8 mouse cellular contexts compared by ENCODE assay signal in genomic region chr2:102658163-102658660, GRCm38 (mm10). TPM values are rescaled to one million over a fixed set of nuclear protein-coding genes. Genes with fewer than 3 reads are reported as not detected.
DNase-seq lines count a peak whose midpoint lies in the region; ATAC-seq and TF ChIP-seq lines count a peak whose summit lies in the region.

Slc1a2 (plus strand) TSS chr2:102658659.

- H3K36me3 ChIP-seq in forebrain, embryonic 10.5 days (replicated peaks), result no peaks in the 10 kb centered on the region
- H3K36me3 ChIP-seq in lung, postnatal 0 days (ENCODE audit: insufficient read depth, low read length), result no peaks in the 10 kb centered on the region
- H3K36me3 ChIP-seq in small intestine, adult 2 months (ENCODE audit: control insufficient read depth, insufficient read depth, low read length), result no peaks in the 10 kb centered on the region

- no peak within 1 kb of the TSS for H3K27ac ChIP-seq in gastrocnemius, adult 2 months
- H3K27ac ChIP-seq in forebrain, embryonic 10.5 days, result peak within 1 kb of the TSS; percentile 92
- H3K27ac ChIP-seq in lung, postnatal 0 days (ENCODE audit: low read length), result no peak within 1 kb of the TSS
- H3K27ac ChIP-seq in small intestine, adult 2 months (ENCODE audit: insufficient read depth, low read depth, low read length), result no peak within 1 kb of the TSS

- ATAC-seq in lung, postnatal 0 days, result no peak

- WGBS in forebrain, embryonic 10.5 days, result under 1% methylated on average over 20 of the region's 20 CpGs
- WGBS in lung, postnatal 0 days, result under 1% methylated on average over 19 of the region's 20 CpGs
- 3% methylated on average over 20 of the region's 20 CpGs for WGBS in small intestine, adult 2 months

- peak within 1 kb of the TSS; percentile 95 for H3K4me2 ChIP-seq in lung, postnatal 0 days (replicated peaks; ENCODE audit: low read depth, low read length)

- H3K4me3 ChIP-seq in gastrocnemius, adult 2 months, result peak within 1 kb of the TSS; percentile 77
- peak within 1 kb of the TSS; percentile 84 for H3K4me3 ChIP-seq in forebrain, embryonic 10.5 days
- H3K4me3 ChIP-seq in lung, postnatal 0 days (ENCODE audit: low read depth, low read length), result peak within 1 kb of the TSS; percentile 53
- peak within 1 kb of the TSS; percentile 51 for H3K4me3 ChIP-seq in small intestine, adult 2 months (ENCODE audit: low read depth, low read length)

- H3K27me3 ChIP-seq in forebrain, embryonic 10.5 days (ENCODE audit: poor library complexity, severe bottlenecking), result peaks cover 56% of the 10 kb centered on the region
- H3K27me3 ChIP-seq in lung, postnatal 0 days (replicated peaks; ENCODE audit: insufficient read depth, low read length), result peaks cover 19% of the 10 kb centered on the region
- peaks cover 21% of the 10 kb centered on the region for H3K27me3 ChIP-seq in small intestine, adult 2 months (ENCODE audit: control insufficient read depth, insufficient read depth, low read length)

- H3K9me3 ChIP-seq in forebrain, embryonic 10.5 days, result no peaks in the 10 kb centered on the region
- no peaks in the 10 kb centered on the region for H3K9me3 ChIP-seq in lung, postnatal 0 days (ENCODE audit: low read length)

- H3K4me1 ChIP-seq in forebrain, embryonic 10.5 days, result peaks cover 67% of the 10 kb centered on the region
- H3K4me1 ChIP-seq in lung, postnatal 0 days (ENCODE audit: insufficient read depth, low read depth, low read length), result no peaks in the 10 kb centered on the region
- 0 out of 2 replicates have a peak, but pooled peaks cover 6% of the 10 kb centered on the region for H3K4me1 ChIP-seq in small intestine, adult 2 months (ENCODE audit: control insufficient read depth, insufficient read depth, insufficient read length, low read length)

- intact Hi-C loops in gastrocnemius, adult 2 months (cut with DNase I), result no loop called here

- no peak for DNase-seq in gastrocnemius, adult 2 months
- no peak for DNase-seq in gastrocnemius, postnatal 4 days (ENCODE audit: low spot score in 2 of 2)
- peak; percentile 14 for DNase-seq in ZHBTc4 (ENCODE audit: low read depth, low spot score)
- peak; percentile 32 for DNase-seq in forebrain, embryonic 10.5 days (ENCODE audit: extremely low spot score, low spot score)
- DNase-seq in layer of hippocampus, adult 18-20 months (ENCODE audit: low spot score in 2 of 2), result peak; percentile 55 to 66
- DNase-seq in lung, postnatal 0 days (ENCODE audit: low spot score), result peak; percentile 23
- no peak for DNase-seq in yolk sac, embryonic 10.5 days (ENCODE audit: low spot score)

- TF ChIP-seq CTCF in gastrocnemius, adult 2 months (IDR thresholded peaks at IDR 0.05), result no peak
- no peak for TF ChIP-seq CTCF in lung, postnatal 0 days (IDR thresholded peaks at IDR 0.05)
- TF ChIP-seq CTCF in small intestine, adult 2 months (IDR thresholded peaks at IDR 0.05; ENCODE audit: extremely low read depth, insufficient read length, insufficient replicate concordance, low read depth, low read length), result no peak

- no peak within 1 kb of the TSS for H3K9ac ChIP-seq in lung, postnatal 0 days (replicated peaks; ENCODE audit: low read depth)

- no peak for TF ChIP-seq POLR2A in small intestine, adult 2 months (IDR thresholded peaks at IDR 0.05; ENCODE audit: low read depth, low read length)

- TF ChIP-seq EP300 in lung, postnatal 0 days (IDR thresholded peaks at IDR 0.05), result no peak

RNA-seq across cellular contexts. Expression of gene Slc1a2, which starts in this region (rescaled TPM):
- under 1 TPM; 0.14 to 0.36 TPM for total RNA-seq in gastrocnemius, adult 2 months (2021)
- total RNA-seq in gastrocnemius, postnatal 4 days (2021), result 1 to 10 TPM; 1.2 to 1.3 TPM
- 2.6 and 2.7 TPM in 2 replicates for polyA plus RNA-seq in forebrain, embryonic 10.5 days (2016; fragmentation: Nextera tagmentation; extraction: Ambion mirVana)
- total RNA-seq in layer of hippocampus, adult 18-20 months (2021), result 1,000 to 10,000 TPM; 1,741 to 1,763 TPM
- 0.50 and 0.87 TPM in 2 replicates for polyA plus RNA-seq in lung, postnatal 0 days (2015; fragmentation: Nextera tagmentation; extraction: Ambion mirVana)
- polyA plus RNA-seq in small intestine, adult 2 months (2012; rRNA removed), result 0.25 and 1.1 TPM in 2 replicates

Comparison
In these comparisons a context has a peak if more than half of its experiments do, and no peak if none do; other contexts are left out.
1. RNA of gene Slc1a2 (total RNA-seq): 1,741 to 1,763 TPM in layer of hippocampus, adult 18-20 months; 1.2 to 1.3 TPM in gastrocnemius, postnatal 4 days and 0.14 to 0.36 TPM in gastrocnemius, adult 2 months; every median in the first group is over 100 times any median in the second.
2. Peak in DNase-seq, H3K4me3 ChIP-seq and H3K4me2 ChIP-seq in lung, postnatal 0 days; RNA of the gene not detected or under 1 TPM.
3. DNase-seq: peak in ZHBTc4 (single experiment), forebrain, embryonic 10.5 days (single experiment) and layer of hippocampus, adult 18-20 months (2 of 2); none in gastrocnemius, adult 2 months (single experiment), gastrocnemius, postnatal 4 days (0 of 2) and yolk sac, embryonic 10.5 days (single experiment).
4. Peak in every context shown above with its lines, with median percentiles within 50 percentile points of each other: H3K4me3 ChIP-seq.